Mouse (Mus musculus): ENCODE measurements around the gene Sgpp1. TPM values are rescaled to one million over a fixed set of nuclear protein-coding genes. Genes with fewer than 3 reads are reported as not detected.

Sgpp1 gene
- total and polyA plus RNA-seq, 2 experiments from 2014 or later: 15.2 to 35.9 TPM

DNA sequence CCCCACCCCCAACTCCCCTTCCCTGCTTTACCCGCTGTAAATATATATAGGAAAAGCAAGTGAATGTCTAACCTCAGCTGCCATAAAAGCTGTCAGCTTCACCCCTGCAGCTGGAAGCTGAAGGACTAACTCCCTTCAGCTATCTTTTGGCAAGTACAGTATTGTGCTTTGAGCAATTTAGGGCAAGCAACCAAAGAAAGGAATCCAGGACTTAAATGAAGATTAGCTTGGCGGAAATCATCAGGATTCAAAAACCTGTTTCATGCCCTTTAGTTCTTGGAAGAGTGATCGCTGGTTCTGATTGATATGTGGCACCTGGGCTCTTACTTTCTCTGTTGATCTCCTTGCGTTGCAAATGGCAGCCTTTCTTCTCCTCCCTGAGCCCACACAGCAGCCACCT, 13.0 kb upstream of the Sgpp1 start:
- no peaks in the 10 kb centered on the region for H3K27me3 ChIP-seq (ENCODE audit: insufficient read depth, low read length)
- H3K9me3 ChIP-seq (ENCODE audit: low read length): no peaks in the 10 kb centered on the region
- no peak overlapping the region for H3K4me2 ChIP-seq (ENCODE audit: low read depth, low read length, poor library complexity, severe bottlenecking)
- whole genome bisulfite sequencing: 46% methylated on average over 4 of the region's 4 CpGs
- ATAC-seq (ENCODE audit: low FRiP score) (no peak), DNase-seq (ENCODE audit: low spot score) (no peak)
- no peak overlapping the region for H3K9ac ChIP-seq (replicated peaks; ENCODE audit: low read length, poor library complexity, severe bottlenecking)
- TF ChIP-seq CTCF (IDR thresholded peaks at IDR 0.05): no peak
- H3K27ac ChIP-seq (ENCODE audit: low read depth, low read length): no peak overlapping the region
- no peak overlapping the region for H3K4me3 ChIP-seq (ENCODE audit: low read depth, low read length)
- H3K4me1 ChIP-seq (ENCODE audit: insufficient read depth, low read length): no peaks in the 10 kb centered on the region
- no peaks in the 10 kb centered on the region for H3K36me3 ChIP-seq (ENCODE audit: insufficient read depth, low read length)

DNA sequence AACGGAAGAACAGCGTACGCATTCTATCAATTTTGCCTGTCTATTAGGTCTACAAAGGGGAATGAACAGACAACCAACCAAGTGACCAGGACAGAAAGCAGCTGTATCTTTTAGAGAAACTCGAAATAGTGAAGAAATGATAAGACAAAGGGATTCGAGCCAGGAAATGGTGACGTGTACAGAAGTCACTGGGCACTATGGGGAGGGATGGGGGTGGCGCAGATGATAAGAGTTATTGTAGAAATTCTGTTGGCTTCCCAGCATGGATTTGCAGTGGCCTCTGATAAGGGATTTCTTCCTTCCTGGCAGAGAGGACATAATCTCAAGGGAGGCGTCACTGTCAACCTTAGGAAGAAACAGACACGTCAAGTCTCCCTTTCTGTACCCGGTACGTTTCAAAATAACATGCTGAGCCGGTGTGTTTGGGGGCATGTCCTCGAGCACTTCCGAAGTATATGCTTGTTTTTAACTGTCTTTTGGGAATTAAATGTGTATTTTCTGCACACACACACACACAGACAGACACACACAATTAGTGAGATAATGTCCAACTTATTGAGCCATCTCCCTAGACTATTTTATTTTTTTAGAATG, 10.3 kb upstream of the Sgpp1 start:
- H3K9ac ChIP-seq (replicated peaks; ENCODE audit: low read length, poor library complexity, severe bottlenecking): no peak overlapping the region
- no peak overlapping the region for H3K27ac ChIP-seq (ENCODE audit: low read depth, low read length)
- no peaks in the 10 kb centered on the region for H3K9me3 ChIP-seq (ENCODE audit: low read length)
- DNase-seq (ENCODE audit: low spot score): no peak
- H3K4me2 ChIP-seq (ENCODE audit: low read depth, low read length, poor library complexity, severe bottlenecking): no peak overlapping the region
- H3K4me3 ChIP-seq (ENCODE audit: low read depth, low read length): no peak overlapping the region
- WGBS: 69% methylated on average over 14 of the region's 14 CpGs
- no peak for TF ChIP-seq CTCF (IDR thresholded peaks at IDR 0.05)
- H3K36me3 ChIP-seq (ENCODE audit: insufficient read depth, low read length): no peaks in the 10 kb centered on the region
- no peak for ATAC-seq (ENCODE audit: low FRiP score)
- H3K27me3 ChIP-seq (ENCODE audit: insufficient read depth, low read length): no peaks in the 10 kb centered on the region
- H3K4me1 ChIP-seq (ENCODE audit: insufficient read depth, low read length): no peaks in the 10 kb centered on the region

DNA sequence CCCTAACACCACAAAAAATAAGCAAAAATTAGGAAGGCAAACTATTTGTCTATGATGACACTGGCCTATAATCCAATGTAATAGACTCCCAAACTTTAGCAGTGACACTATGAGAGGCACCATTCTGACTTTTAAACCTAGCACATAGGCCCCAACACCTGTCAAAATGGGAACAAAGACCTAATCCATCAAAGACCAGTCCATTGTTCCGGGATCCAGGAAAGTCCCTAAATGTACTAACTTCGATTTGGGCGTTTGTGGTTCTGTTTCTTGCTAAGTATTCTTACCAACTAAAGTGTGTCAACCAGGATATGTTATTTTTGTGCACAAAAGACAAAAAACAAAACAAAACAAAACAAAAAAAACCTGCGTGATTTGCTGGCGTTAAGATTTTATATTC, 6.6 kb upstream of the Sgpp1 start:
- no peak for TF ChIP-seq CTCF (IDR thresholded peaks at IDR 0.05)
- ATAC-seq (ENCODE audit: low FRiP score) (no peak), DNase-seq (ENCODE audit: low spot score) (no peak)
- Histone ChIP-seq H3K27me3 (ENCODE audit: insufficient read depth, low read length) (no peaks in the 10 kb centered on the region), H3K4me3 (ENCODE audit: low read depth, low read length) (no peak overlapping the region), H3K36me3 (ENCODE audit: insufficient read depth, low read length) (no peaks in the 10 kb centered on the region), H3K4me2 (ENCODE audit: low read depth, low read length, poor library complexity, severe bottlenecking) (no peak overlapping the region), H3K9me3 (ENCODE audit: low read length) (no peaks in the 10 kb centered on the region), H3K27ac (ENCODE audit: low read depth, low read length) (no peak overlapping the region), H3K4me1 (ENCODE audit: insufficient read depth, low read length) (no peaks in the 10 kb centered on the region), H3K9ac (replicated peaks; ENCODE audit: low read length, poor library complexity, severe bottlenecking) (no peak overlapping the region)
- WGBS: 73% methylated on average over 5 of the region's 5 CpGs

DNA sequence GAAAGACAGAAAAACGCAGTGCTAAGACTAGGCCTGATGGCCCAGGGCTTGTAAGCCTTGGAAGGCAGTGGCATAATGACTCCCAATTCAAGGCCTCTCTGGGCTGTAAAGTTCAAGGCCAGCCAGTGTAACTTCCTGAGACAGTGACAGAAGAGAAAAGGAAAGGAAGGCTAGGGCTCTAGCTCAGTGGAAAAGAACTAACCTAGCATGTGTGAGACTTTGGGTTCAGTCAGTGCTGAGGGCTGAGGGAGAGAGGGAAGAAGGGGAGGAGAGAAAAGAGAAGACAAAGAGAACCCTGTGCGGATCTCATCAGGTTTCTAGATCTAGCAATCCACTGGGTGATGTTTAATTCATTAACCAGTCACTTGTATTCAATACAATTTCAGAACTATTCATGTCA, 5.7 kb upstream of the Sgpp1 start:
- 69% methylated on average over 2 of the region's 2 CpGs for WGBS
- ATAC-seq (ENCODE audit: low FRiP score): no peak
- no peaks in the 10 kb centered on the region for H3K4me1 ChIP-seq (ENCODE audit: insufficient read depth, low read length)

DNA sequence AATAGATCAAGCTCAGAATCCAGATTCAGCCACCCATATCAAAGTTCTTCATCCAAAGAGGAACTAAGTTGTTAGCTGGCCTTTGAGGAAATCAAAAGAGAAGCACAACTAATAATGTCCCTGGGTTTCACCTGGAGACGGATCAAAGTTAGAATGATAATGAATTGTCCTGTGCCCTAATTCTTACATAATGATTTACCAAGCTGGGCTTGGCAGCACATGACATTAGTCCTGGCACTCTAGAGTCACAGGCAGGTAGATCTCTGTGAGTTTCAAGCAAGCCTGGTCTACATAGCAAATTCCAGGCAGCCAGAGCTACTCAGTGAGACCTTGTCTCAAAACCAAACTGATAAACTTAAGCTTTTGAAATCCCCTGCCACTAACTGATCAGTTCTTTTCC, 4.9 kb upstream of the Sgpp1 start:
- WGBS: 89% methylated on average over 1 of the region's 1 CpGs
- no peak overlapping the region for H3K4me2 ChIP-seq (ENCODE audit: low read depth, low read length, poor library complexity, severe bottlenecking)
- no peak for TF ChIP-seq CTCF (IDR thresholded peaks at IDR 0.05)
- no peak overlapping the region for H3K9ac ChIP-seq (replicated peaks; ENCODE audit: low read length, poor library complexity, severe bottlenecking)
- DNase-seq (ENCODE audit: low spot score) (no peak), ATAC-seq (ENCODE audit: low FRiP score) (no peak)
- no peak overlapping the region for H3K4me3 ChIP-seq (ENCODE audit: low read depth, low read length)
- no peaks in the 10 kb centered on the region for H3K27me3 ChIP-seq (ENCODE audit: insufficient read depth, low read length)
- H3K27ac ChIP-seq (ENCODE audit: low read depth, low read length): no peak overlapping the region
- H3K9me3 ChIP-seq (ENCODE audit: low read length): no peaks in the 10 kb centered on the region
- H3K4me1 ChIP-seq (ENCODE audit: insufficient read depth, low read length): no peaks in the 10 kb centered on the region
- H3K36me3 ChIP-seq (ENCODE audit: insufficient read depth, low read length): no peaks in the 10 kb centered on the region

More for the DNA sequence above, 5.7 kb upstream of the Sgpp1 start:
- DNase-seq (ENCODE audit: low spot score): no peak
- Histone ChIP-seq H3K4me2 (ENCODE audit: low read depth, low read length, poor library complexity, severe bottlenecking) (no peak overlapping the region), H3K4me3 (ENCODE audit: low read depth, low read length) (no peak overlapping the region), H3K27ac (ENCODE audit: low read depth, low read length) (no peak overlapping the region), H3K27me3 (ENCODE audit: insufficient read depth, low read length) (no peaks in the 10 kb centered on the region), H3K9me3 (ENCODE audit: low read length) (no peaks in the 10 kb centered on the region), H3K36me3 (ENCODE audit: insufficient read depth, low read length) (no peaks in the 10 kb centered on the region), H3K9ac (replicated peaks; ENCODE audit: low read length, poor library complexity, severe bottlenecking) (no peak overlapping the region)
- no peak for TF ChIP-seq CTCF (IDR thresholded peaks at IDR 0.05)

- H3K4me1 ChIP-seq (ENCODE audit: insufficient read depth, low read length): no peaks in the 10 kb centered on the region
- H3K4me3 ChIP-seq (ENCODE audit: low read depth, low read length): no peak overlapping the region
- DNase-seq (ENCODE audit: low spot score) (no peak), ATAC-seq (ENCODE audit: low FRiP score) (no peak)
- 59% methylated on average over 2 of the region's 2 CpGs for WGBS
- H3K36me3 ChIP-seq (ENCODE audit: insufficient read depth, low read length): no peaks in the 10 kb centered on the region
- no peaks in the 10 kb centered on the region for H3K9me3 ChIP-seq (ENCODE audit: low read length)
- H3K9ac ChIP-seq (replicated peaks; ENCODE audit: low read length, poor library complexity, severe bottlenecking): no peak overlapping the region
- H3K4me2 ChIP-seq (ENCODE audit: low read depth, low read length, poor library complexity, severe bottlenecking): no peak overlapping the region
- H3K27ac ChIP-seq (ENCODE audit: low read depth, low read length): no peak overlapping the region
- TF ChIP-seq CTCF (IDR thresholded peaks at IDR 0.05): no peak
- H3K27me3 ChIP-seq (ENCODE audit: insufficient read depth, low read length): no peaks in the 10 kb centered on the region
Observed at GRCm38 (mm10) chr12:75739611-75740010, 4.1 kb upstream of the Sgpp1 start.
